Mouse (Mus musculus): ENCODE data around the gene Olfr539. TPM values are rescaled to one million over a fixed set of nuclear protein-coding genes. Genes with fewer than 3 reads are reported as not detected.
"Not testable (repeated sequence)": the region's sequence is repeated elsewhere in the genome, so short reads cannot be mapped to it uniquely, and the experiment has no call there.

Olfr539 gene
- 0.03 TPM in 1 of 2 replicates, not detected in the other for polyA plus RNA-seq (2014; fragmentation: Nextera tagmentation; extraction: Ambion mirVana)

DNA sequence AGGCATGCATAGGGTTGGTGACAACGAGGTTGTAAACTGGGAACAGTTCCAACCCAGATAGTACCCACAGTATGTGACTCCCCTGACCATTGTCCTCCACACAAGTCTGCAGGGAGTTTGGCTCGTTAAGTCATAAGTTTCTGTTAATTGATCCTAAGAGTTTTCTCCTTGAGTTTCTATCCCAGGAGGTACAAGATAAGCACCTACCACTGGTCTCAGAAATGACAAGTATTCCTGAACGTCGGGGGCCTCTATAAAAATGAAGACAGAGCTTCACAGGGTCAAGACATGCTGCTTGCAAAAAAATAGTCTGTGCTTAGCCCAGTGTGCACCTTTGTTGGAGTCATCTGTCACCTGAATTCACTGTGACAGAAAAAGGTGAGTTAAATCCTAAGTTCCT is at the start of gene Olfr539:
Gene Olfr539, plus strand, starts transcription at position 301 of the 400 bp plus-strand sequence.
- Histone ChIP-seq H3K9ac (no peak within 1 kb of the TSS), H3K4me2 (replicated peaks) (no peak within 1 kb of the TSS), H3K27ac (no peak within 1 kb of the TSS), H3K4me1 (replicated peaks; ENCODE audit: control insufficient read depth, insufficient read depth, low read length) (no peaks in the 10 kb centered on the region), H3K27me3 (ENCODE audit: control insufficient read depth, insufficient read depth, low read length) (no peaks in the 10 kb centered on the region), H3K4me3 (replicated peaks; ENCODE audit: low read length) (no peak within 1 kb of the TSS), H3K9me3 (ENCODE audit: control insufficient read depth, low read length) (no peaks in the 10 kb centered on the region), H3K36me3 (replicated peaks; ENCODE audit: control insufficient read depth, insufficient read depth) (no peaks in the 10 kb centered on the region)
- WGBS = 74% methylated on average over 4 of the region's 4 CpGs
- DNase-seq (ENCODE audit: low spot score) = no peak
- no peak for ATAC-seq (ENCODE audit: low FRiP score)

GRCm38 (mm10) chr7:140628670-140629069 is 31.1 kb upstream of the Olfr539 start, which contains the start of gene Olfr61:
Gene Olfr61, plus strand, starts transcription at chr7:140628970.
- not testable (repeated sequence) for DNase-seq (ENCODE audit: low spot score); H3K4me3 ChIP-seq (replicated peaks; ENCODE audit: low read length); H3K27me3 ChIP-seq (ENCODE audit: control insufficient read depth, insufficient read depth, low read length); H3K9ac ChIP-seq; H3K27ac ChIP-seq; ATAC-seq (ENCODE audit: low FRiP score); H3K4me2 ChIP-seq (replicated peaks); H3K4me1 ChIP-seq (replicated peaks; ENCODE audit: control insufficient read depth, insufficient read depth, low read length); H3K9me3 ChIP-seq (ENCODE audit: control insufficient read depth, low read length); H3K36me3 ChIP-seq (replicated peaks; ENCODE audit: control insufficient read depth, insufficient read depth)
- 84% methylated on average over 3 of the region's 3 CpGs for WGBS

DNA sequence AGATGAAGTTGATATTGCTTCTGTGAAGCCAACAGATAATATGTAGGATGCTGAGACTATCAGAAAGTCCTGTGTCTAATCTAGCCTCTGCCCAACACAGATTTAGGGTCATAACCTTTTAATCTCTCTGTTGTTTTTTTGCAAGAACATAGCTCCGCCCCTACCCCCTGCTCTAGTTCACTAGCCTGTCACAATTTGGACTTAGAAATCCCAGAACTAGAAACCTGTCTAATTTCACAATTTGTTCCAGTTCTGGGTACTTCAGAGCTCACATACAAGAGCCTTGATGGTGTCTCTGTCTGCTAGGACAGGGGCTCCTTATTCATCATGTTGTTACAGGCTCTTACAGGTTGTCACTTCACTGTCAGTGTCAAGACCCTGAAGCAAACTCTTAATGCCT is 29.2 kb upstream of the Olfr539 start:
- no peak overlapping the region for H3K4me2 ChIP-seq (replicated peaks)
- no peaks in the 10 kb centered on the region for H3K4me1 ChIP-seq (replicated peaks; ENCODE audit: control insufficient read depth, insufficient read depth, low read length)
- 88% methylated on average over 1 of the region's 1 CpGs for WGBS
- no peaks in the 10 kb centered on the region for H3K9me3 ChIP-seq (ENCODE audit: control insufficient read depth, low read length)
- H3K36me3 ChIP-seq (replicated peaks; ENCODE audit: control insufficient read depth, insufficient read depth) = no peaks in the 10 kb centered on the region
- no peak overlapping the region for H3K27ac ChIP-seq
- H3K4me3 ChIP-seq (replicated peaks; ENCODE audit: low read length) = no peak overlapping the region
- no peaks in the 10 kb centered on the region for H3K27me3 ChIP-seq (ENCODE audit: control insufficient read depth, insufficient read depth, low read length)
- no peak for DNase-seq (ENCODE audit: low spot score)
- no peak overlapping the region for H3K9ac ChIP-seq
- no peak for ATAC-seq (ENCODE audit: low FRiP score)

- Histone ChIP-seq H3K9me3 (ENCODE audit: control insufficient read depth, low read length) (no peaks in the 10 kb centered on the region), H3K27ac (no peak within 1 kb of the TSS), H3K9ac (no peak within 1 kb of the TSS), H3K4me1 (replicated peaks; ENCODE audit: control insufficient read depth, insufficient read depth, low read length) (no peaks in the 10 kb centered on the region), H3K4me2 (replicated peaks) (no peak within 1 kb of the TSS), H3K27me3 (ENCODE audit: control insufficient read depth, insufficient read depth, low read length) (no peaks in the 10 kb centered on the region), H3K36me3 (replicated peaks; ENCODE audit: control insufficient read depth, insufficient read depth) (no peaks in the 10 kb centered on the region), H3K4me3 (replicated peaks; ENCODE audit: low read length) (no peak within 1 kb of the TSS)
- ATAC-seq (ENCODE audit: low FRiP score) = no peak
- WGBS = 87% methylated on average over 1 of the region's 1 CpGs
- no peak for DNase-seq (ENCODE audit: low spot score)
These were observed 13.6 kb upstream of the Olfr539 start, which contains the start of gene Olfr53 for GRCm38 (mm10) chr7:140646152-140646551. Gene Olfr53, plus strand, starts transcription at chr7:140646452.

DNA sequence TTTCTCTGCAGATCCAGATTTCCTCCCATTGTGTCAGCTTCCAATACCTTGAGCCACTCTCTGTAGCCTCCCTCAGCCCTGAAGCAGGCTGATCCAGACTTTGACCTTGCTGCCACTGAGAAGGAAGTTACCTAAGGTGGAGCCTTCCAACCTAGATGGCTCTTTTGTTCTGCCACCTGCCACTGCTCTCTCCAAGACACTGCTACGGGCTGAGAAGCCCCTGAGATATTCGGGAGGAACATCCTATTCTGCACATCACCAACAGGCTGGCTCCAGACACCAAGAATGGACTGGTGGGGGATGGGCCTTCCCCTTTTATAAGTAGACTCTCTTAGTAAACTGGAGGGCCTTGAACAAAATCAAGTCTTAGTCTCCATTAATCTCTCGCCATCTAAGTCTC is 11.0 kb downstream of the Olfr539 start:
- ATAC-seq (ENCODE audit: low FRiP score); H3K36me3 ChIP-seq (replicated peaks; ENCODE audit: control insufficient read depth, insufficient read depth); H3K27me3 ChIP-seq (ENCODE audit: control insufficient read depth, insufficient read depth, low read length); H3K4me3 ChIP-seq (replicated peaks; ENCODE audit: low read length); H3K4me2 ChIP-seq (replicated peaks); H3K27ac ChIP-seq; H3K4me1 ChIP-seq (replicated peaks; ENCODE audit: control insufficient read depth, insufficient read depth, low read length); H3K9ac ChIP-seq; DNase-seq (ENCODE audit: low spot score): not testable (repeated sequence)
- 81% methylated on average over 3 of the region's 3 CpGs for WGBS
- H3K9me3 ChIP-seq (ENCODE audit: control insufficient read depth, low read length) = peaks cover 11% of the 10 kb centered on the region; the same call in 1 of the 2 replicates

- Histone ChIP-seq H3K9me3 (ENCODE audit: control insufficient read depth, low read length) (peaks cover 15% of the 10 kb centered on the region), H3K27me3 (ENCODE audit: control insufficient read depth, insufficient read depth, low read length) (no peaks in the 10 kb centered on the region), H3K4me3 (replicated peaks; ENCODE audit: low read length) (no peak overlapping the region), H3K9ac (0 out of 2 replicates have a peak overlapping the region, but pooled peaks have one; percentile 24), H3K4me2 (replicated peaks) (peak overlapping the region; percentile 34), H3K36me3 (replicated peaks; ENCODE audit: control insufficient read depth, insufficient read depth) (no peaks in the 10 kb centered on the region), H3K27ac (no peak overlapping the region), H3K4me1 (replicated peaks; ENCODE audit: control insufficient read depth, insufficient read depth, low read length) (no peaks in the 10 kb centered on the region)
- no peak for ATAC-seq (ENCODE audit: low FRiP score)
- 4% methylated on average over 6 of the region's 6 CpGs for WGBS
- peak; percentile 23 for DNase-seq (ENCODE audit: low spot score)
These were observed 16.1 kb downstream of the Olfr539 start for GRCm38 (mm10) chr7:140675863-140676262.

DNA sequence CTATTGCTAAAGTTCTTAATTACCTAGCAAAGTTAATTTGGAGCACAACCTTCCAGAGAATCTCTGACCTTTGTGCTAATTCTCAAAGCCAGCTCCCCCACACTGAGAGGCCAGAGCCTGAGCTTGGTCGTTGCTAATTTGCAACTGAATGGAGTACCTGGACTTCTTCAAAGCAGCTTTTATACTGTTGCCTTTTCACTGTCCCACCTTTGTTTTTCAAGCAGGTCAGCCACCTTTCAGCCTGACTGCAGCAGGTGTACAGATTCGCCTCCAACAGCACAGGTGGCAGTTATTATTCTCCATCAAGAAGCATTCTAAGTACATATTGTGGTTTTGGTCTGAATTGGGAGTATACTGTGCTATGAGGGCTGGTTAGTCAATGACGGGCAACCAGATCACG is 19.9 kb downstream of the Olfr539 start:
- not testable (repeated sequence) for H3K4me2 ChIP-seq (replicated peaks); H3K36me3 ChIP-seq (replicated peaks; ENCODE audit: control insufficient read depth, insufficient read depth)
- 69% methylated on average over 4 of the region's 4 CpGs for WGBS

DNA sequence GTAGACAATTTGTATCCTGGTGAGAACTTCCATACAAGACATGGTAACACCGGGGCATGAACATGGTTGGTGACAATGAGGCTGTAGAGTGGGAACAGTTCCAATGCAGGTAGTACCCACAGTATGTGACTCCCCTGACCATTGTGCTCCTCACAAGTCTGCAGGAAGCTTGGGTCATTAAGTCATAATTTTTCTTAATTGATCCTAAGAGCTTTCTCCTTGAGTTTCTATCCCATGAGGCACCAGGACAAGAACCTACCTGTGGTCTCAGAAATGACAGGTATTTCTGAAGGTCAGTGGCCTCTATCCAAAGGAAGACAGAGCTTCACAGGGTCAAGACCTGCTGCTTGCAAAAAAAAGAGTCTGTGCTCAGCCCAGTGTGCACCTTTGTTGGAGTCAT is 21.9 kb downstream of the Olfr539 start, which contains the start of gene Olfr45:
Gene Olfr45, plus strand, starts transcription at position 301 of the 400 bp plus-strand sequence.
- DNase-seq (ENCODE audit: low spot score) (no peak), ATAC-seq (ENCODE audit: low FRiP score) (no peak)
- Histone ChIP-seq H3K4me3 (replicated peaks; ENCODE audit: low read length) (no peak within 1 kb of the TSS), H3K27ac (no peak within 1 kb of the TSS), H3K9me3 (ENCODE audit: control insufficient read depth, low read length) (peaks cover 4% of the 10 kb centered on the region; the same call in 1 of the 2 replicates), H3K4me2 (replicated peaks) (no peak within 1 kb of the TSS), H3K9ac (no peak within 1 kb of the TSS), H3K36me3 (replicated peaks; ENCODE audit: control insufficient read depth, insufficient read depth) (no peaks in the 10 kb centered on the region), H3K27me3 (ENCODE audit: control insufficient read depth, insufficient read depth, low read length) (no peaks in the 10 kb centered on the region), H3K4me1 (replicated peaks; ENCODE audit: control insufficient read depth, insufficient read depth, low read length) (no peaks in the 10 kb centered on the region)
- WGBS = 92% methylated on average over 1 of the region's 1 CpGs

More for the DNA sequence above, 19.9 kb downstream of the Olfr539 start:
- not testable (repeated sequence) for H3K4me1 ChIP-seq (replicated peaks; ENCODE audit: control insufficient read depth, insufficient read depth, low read length); DNase-seq (ENCODE audit: low spot score); ATAC-seq (ENCODE audit: low FRiP score); H3K9ac ChIP-seq; H3K27ac ChIP-seq; H3K9me3 ChIP-seq (ENCODE audit: control insufficient read depth, low read length); H3K4me3 ChIP-seq (replicated peaks; ENCODE audit: low read length); H3K27me3 ChIP-seq (ENCODE audit: control insufficient read depth, insufficient read depth, low read length)

DNA sequence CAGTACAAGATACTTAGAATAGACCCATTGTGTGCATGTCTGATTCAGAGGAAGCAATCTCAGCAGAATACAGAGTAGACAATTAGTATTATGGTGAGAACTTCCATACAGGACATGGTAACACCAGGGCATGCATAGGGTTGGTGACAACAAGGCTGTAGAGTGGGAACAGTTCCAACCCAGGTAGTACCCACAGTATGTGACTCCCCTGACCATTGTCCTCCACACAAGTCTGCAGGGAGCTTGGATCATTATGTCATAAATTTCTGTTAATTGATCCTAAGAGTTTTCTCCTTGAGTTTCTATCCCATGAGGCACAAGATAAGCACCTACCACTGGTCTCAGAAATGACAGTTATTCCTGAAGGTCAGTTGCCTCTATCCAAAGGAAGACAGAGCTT is 37.2 kb downstream of the Olfr539 start, which contains the start of gene Olfr541:
Gene Olfr541, plus strand, starts transcription at position 301 of the 400 bp plus-strand sequence.
- Histone ChIP-seq H3K9ac (no peak within 1 kb of the TSS), H3K27me3 (ENCODE audit: control insufficient read depth, insufficient read depth, low read length) (no peaks in the 10 kb centered on the region), H3K27ac (no peak within 1 kb of the TSS), H3K4me1 (replicated peaks; ENCODE audit: control insufficient read depth, insufficient read depth, low read length) (no peaks in the 10 kb centered on the region), H3K4me2 (replicated peaks) (no peak within 1 kb of the TSS), H3K4me3 (replicated peaks; ENCODE audit: low read length) (no peak within 1 kb of the TSS), H3K9me3 (ENCODE audit: control insufficient read depth, low read length) (no peaks in the 10 kb centered on the region), H3K36me3 (replicated peaks; ENCODE audit: control insufficient read depth, insufficient read depth) (no peaks in the 10 kb centered on the region)
- ATAC-seq (ENCODE audit: low FRiP score) = no peak
- DNase-seq (ENCODE audit: low spot score) = no peak

GRCm38 (mm10) chr7:140706348-140706747 is 46.6 kb downstream of the Olfr539 start:
- H3K4me2 ChIP-seq (replicated peaks) = no peak overlapping the region
- H3K4me1 ChIP-seq (replicated peaks; ENCODE audit: control insufficient read depth, insufficient read depth, low read length) = no peaks in the 10 kb centered on the region
- H3K4me3 ChIP-seq (replicated peaks; ENCODE audit: low read length) = no peak overlapping the region
- H3K9ac ChIP-seq = no peak overlapping the region
- DNase-seq (ENCODE audit: low spot score) = peak; percentile 26
- no peak; the same call in 1 of the 2 replicates for ATAC-seq (ENCODE audit: low FRiP score)
- WGBS = 26% methylated on average over 2 of the region's 2 CpGs
- no peaks in the 10 kb centered on the region for H3K9me3 ChIP-seq (ENCODE audit: control insufficient read depth, low read length)
- H3K36me3 ChIP-seq (replicated peaks; ENCODE audit: control insufficient read depth, insufficient read depth) = no peaks in the 10 kb centered on the region
- no peak overlapping the region for H3K27ac ChIP-seq
- no peaks in the 10 kb centered on the region for H3K27me3 ChIP-seq (ENCODE audit: control insufficient read depth, insufficient read depth, low read length)
